Mouse (Mus musculus) forebrain, embryonic 12.5 days (tissue): ENCODE data around the gene Kdm5a. TPM values are rescaled to one million over a fixed set of nuclear protein-coding genes. Genes with fewer than 3 reads are reported as not detected.

Source experiments
- ATAC-seq: fragments of 200-750 bp; cut with Nextera tagmentation; 2 replicates; pipeline ENCODE4 v1.8.0; 2017; ENCODE audit warnings: moderate TSS enrichment; ENCODE audit not compliant: low FRiP score
- H3K27ac ChIP-seq: fragments of 300-500 bp; sonication (generic); 2 replicates; pipeline ENCODE4 v1.5.1; 2016; ENCODE audit warnings: mild to moderate bottlenecking
- H3K27me3 ChIP-seq: fragments of 300-500 bp; sonication (generic); 2 replicates; pipeline ENCODE4 v1.6.1; 2016; ENCODE audit warnings: mild to moderate bottlenecking
- H3K36me3 ChIP-seq: fragments of 300-500 bp; sonication (generic); replicated peaks from 2 replicates; pipeline ENCODE4 v1.6.1; 2016; ENCODE audit warnings: mild to moderate bottlenecking
- H3K4me1 ChIP-seq: fragments of 300-500 bp; sonication (generic); 2 replicates; pipeline ENCODE4 v1.6.1; 2016
- H3K4me2 ChIP-seq: fragments of 300-500 bp; sonication (generic); 2 replicates; pipeline ENCODE4 v1.6.1; 2016; ENCODE audit warnings: mild to moderate bottlenecking, moderate library complexity
- H3K4me3 ChIP-seq: fragments of 300-500 bp; sonication (generic); replicated peaks from 2 replicates; pipeline ENCODE4 v1.5.1; 2016; ENCODE audit warnings: mild to moderate bottlenecking
- H3K9ac ChIP-seq: fragments of 300-500 bp; sonication (generic); 2 replicates; pipeline ENCODE4 v1.6.1; 2016; ENCODE audit warnings: mild to moderate bottlenecking
- H3K9me3 ChIP-seq: fragments of 300-500 bp; sonication (generic); 2 replicates; pipeline ENCODE4 v1.6.1; 2016
- WGBS: fragments of 180-500 bp; shearing (Covaris S2); methylation state at CpG from one replicate; pipeline ENCODE4 v1.1.7; 2016; 5-methylcytosine and 5-hydroxymethylcytosine counted together
- polyA plus RNA-seq: library from polyadenylated mRNA; unstranded; fragments of >200 nt; fragmentation: Nextera tagmentation; extraction: Ambion mirVana; gene quantifications from 2 replicates; pipeline ENCODE4 v1.2.1, GENCODE M21; 2016

Gene Kdm5a
- polyA plus RNA-seq, 1 experiment from 2014 or later = 60.6 TPM

GRCm38 (mm10) chr6:120450208-120450607 is 86.3 kb downstream of the Kdm5a start:
- Histone ChIP-seq H3K4me2 (no peak overlapping the region), H3K4me3 (no peak overlapping the region), H3K9ac (no peak overlapping the region), H3K27ac (no peak overlapping the region), H3K27me3 (no peaks in the 10 kb centered on the region), H3K9me3 (no peaks in the 10 kb centered on the region), H3K36me3 (no peaks in the 10 kb centered on the region), H3K4me1 (no peaks in the 10 kb centered on the region)
- 85% methylated on average over 3 of the region's 3 CpGs for WGBS
- no peak for ATAC-seq

GRCm38 (mm10) chr6:120452384-120453102 is 88.6 kb downstream of the Kdm5a start:
- ATAC-seq = no peak
- Histone ChIP-seq H3K9ac (no peak overlapping the region), H3K4me1 (no peaks in the 10 kb centered on the region), H3K27me3 (no peaks in the 10 kb centered on the region), H3K9me3 (no peaks in the 10 kb centered on the region), H3K27ac (no peak overlapping the region), H3K36me3 (no peaks in the 10 kb centered on the region), H3K4me3 (no peak overlapping the region), H3K4me2 (no peak overlapping the region)
- 92% methylated on average over 11 of the region's 11 CpGs for WGBS

- H3K4me1 ChIP-seq = no peaks in the 10 kb centered on the region
- no peak overlapping the region for H3K27ac ChIP-seq
- no peak for ATAC-seq
- 93% methylated on average over 5 of the region's 5 CpGs for WGBS
- H3K9me3 ChIP-seq = no peaks in the 10 kb centered on the region
- no peaks in the 10 kb centered on the region for H3K27me3 ChIP-seq
- H3K4me3 ChIP-seq = no peak overlapping the region
- H3K36me3 ChIP-seq = no peaks in the 10 kb centered on the region
- H3K4me2 ChIP-seq = no peak overlapping the region
- H3K9ac ChIP-seq = no peak overlapping the region
These were observed 89.2 kb downstream of the Kdm5a start for GRCm38 (mm10) chr6:120453103-120453445.

- no peak for ATAC-seq
- H3K27ac ChIP-seq = no peak overlapping the region
- no peak overlapping the region for H3K9ac ChIP-seq
- no peaks in the 10 kb centered on the region for H3K36me3 ChIP-seq
- H3K9me3 ChIP-seq = no peaks in the 10 kb centered on the region
- H3K4me3 ChIP-seq = no peak overlapping the region
- H3K4me2 ChIP-seq = no peak overlapping the region
- H3K27me3 ChIP-seq = no peaks in the 10 kb centered on the region
- 95% methylated on average over 3 of the region's 3 CpGs for WGBS
- H3K4me1 ChIP-seq = no peaks in the 10 kb centered on the region
These were observed 89.6 kb downstream of the Kdm5a start for GRCm38 (mm10) chr6:120453556-120453955.

GRCm38 (mm10) chr6:120454627-120455077 is 90.7 kb downstream of the Kdm5a start:
- 75% methylated on average over 11 of the region's 11 CpGs for WGBS
- H3K9ac ChIP-seq = no peak overlapping the region
- H3K4me2 ChIP-seq = no peak overlapping the region
- no peak for ATAC-seq
- no peak overlapping the region for H3K4me3 ChIP-seq
- H3K36me3 ChIP-seq = no peaks in the 10 kb centered on the region
- no peaks in the 10 kb centered on the region for H3K9me3 ChIP-seq
- H3K4me1 ChIP-seq = no peaks in the 10 kb centered on the region
- 0 out of 2 replicates have a peak, but pooled peaks cover 3% of the 10 kb centered on the region for H3K27me3 ChIP-seq
- no peak overlapping the region for H3K27ac ChIP-seq

- Histone ChIP-seq H3K36me3 (no peaks in the 10 kb centered on the region), H3K4me2 (no peak overlapping the region), H3K4me3 (no peak overlapping the region), H3K9ac (no peak overlapping the region), H3K27me3 (peaks cover 14% of the 10 kb centered on the region), H3K4me1 (no peaks in the 10 kb centered on the region), H3K27ac (no peak overlapping the region), H3K9me3 (no peaks in the 10 kb centered on the region)
- no peak for ATAC-seq
- WGBS = 71% methylated on average over 7 of the region's 7 CpGs
These were observed 93.2 kb downstream of the Kdm5a start for GRCm38 (mm10) chr6:120457074-120457473.

GRCm38 (mm10) chr6:120457751-120458150 is 93.8 kb downstream of the Kdm5a start:
- Histone ChIP-seq H3K27ac (no peak overlapping the region), H3K27me3 (peaks cover 19% of the 10 kb centered on the region)
- 92% methylated on average over 5 of the region's 5 CpGs for WGBS

GRCm38 (mm10) chr6:120461217-120461616 is 97.3 kb downstream of the Kdm5a start:
- 69% methylated on average over 15 of the region's 15 CpGs for WGBS
- no peak overlapping the region for H3K4me2 ChIP-seq
- no peak overlapping the region for H3K4me3 ChIP-seq
- peaks cover 47% of the 10 kb centered on the region for H3K27me3 ChIP-seq
- no peaks in the 10 kb centered on the region for H3K9me3 ChIP-seq
- no peak overlapping the region for H3K27ac ChIP-seq
- no peak overlapping the region for H3K9ac ChIP-seq
- ATAC-seq = no peak
- H3K36me3 ChIP-seq = no peaks in the 10 kb centered on the region
- H3K4me1 ChIP-seq = peaks cover 13% of the 10 kb centered on the region

More at GRCm38 (mm10) chr6:120457751-120458150, 93.8 kb downstream of the Kdm5a start:
- Histone ChIP-seq H3K36me3 (no peaks in the 10 kb centered on the region), H3K4me2 (no peak overlapping the region), H3K9me3 (no peaks in the 10 kb centered on the region), H3K4me1 (no peaks in the 10 kb centered on the region), H3K4me3 (no peak overlapping the region), H3K9ac (no peak overlapping the region)
- no peak for ATAC-seq

- peaks cover 50% of the 10 kb centered on the region for H3K27me3 ChIP-seq
- H3K4me1 ChIP-seq = peaks cover 13% of the 10 kb centered on the region
- 65% methylated on average over 6 of the region's 6 CpGs for WGBS
- no peaks in the 10 kb centered on the region for H3K36me3 ChIP-seq
- ATAC-seq = 0 out of 2 replicates have a peak, but pooled peaks have one; percentile 15
- H3K4me3 ChIP-seq = no peak overlapping the region
- H3K9ac ChIP-seq = no peak overlapping the region
- no peaks in the 10 kb centered on the region for H3K9me3 ChIP-seq
- H3K4me2 ChIP-seq = no peak overlapping the region
- no peak overlapping the region for H3K27ac ChIP-seq
These were observed 98.3 kb downstream of the Kdm5a start for GRCm38 (mm10) chr6:120462251-120462650.

- Histone ChIP-seq H3K9me3 (no peaks in the 10 kb centered on the region), H3K27me3 (peaks cover 50% of the 10 kb centered on the region), H3K4me2 (peak within 1 kb of the TSS; percentile 68), H3K4me1 (peaks cover 13% of the 10 kb centered on the region), H3K27ac (no peak within 1 kb of the TSS), H3K9ac (peak within 1 kb of the TSS; percentile 62), H3K36me3 (no peaks in the 10 kb centered on the region), H3K4me3 (peak within 1 kb of the TSS; percentile 58)
- WGBS = under 1% methylated on average over 88 of the region's 90 CpGs
- peak; percentile 82 for ATAC-seq
These were observed 99.4 kb downstream of the Kdm5a start, which contains the start of gene Il17ra for GRCm38 (mm10) chr6:120463086-120463871. TSS of gene Il17ra (plus strand) at chr6:120463247.

GRCm38 (mm10) chr6:120463884-120464283 is 100.0 kb downstream of the Kdm5a start:
- Histone ChIP-seq H3K27ac (no peak overlapping the region), H3K27me3 (peaks cover 50% of the 10 kb centered on the region)

GRCm38 (mm10) chr6:120464406-120464939 is 100.5 kb downstream of the Kdm5a start:
- H3K27me3 ChIP-seq = peaks cover 48% of the 10 kb centered on the region
- no peak overlapping the region for H3K4me3 ChIP-seq
- ATAC-seq = no peak
- H3K27ac ChIP-seq = no peak overlapping the region
- peak overlapping the region; percentile 68; the same call in 1 of the 2 replicates for H3K4me2 ChIP-seq
- H3K9me3 ChIP-seq = no peaks in the 10 kb centered on the region
- 51% methylated on average over 9 of the region's 9 CpGs for WGBS
- peaks cover 13% of the 10 kb centered on the region for H3K4me1 ChIP-seq
- H3K36me3 ChIP-seq = no peaks in the 10 kb centered on the region
- no peak overlapping the region for H3K9ac ChIP-seq

More at GRCm38 (mm10) chr6:120463884-120464283, 100.0 kb downstream of the Kdm5a start:
- peaks cover 13% of the 10 kb centered on the region for H3K4me1 ChIP-seq
- no peaks in the 10 kb centered on the region for H3K36me3 ChIP-seq
- peak overlapping the region; percentile 68 for H3K4me2 ChIP-seq
- 11% methylated on average over 11 of the region's 11 CpGs for WGBS
- peak; percentile 34; the same call in 1 of the 2 replicates for ATAC-seq
- H3K9ac ChIP-seq = peak overlapping the region; percentile 62; the same call in 1 of the 2 replicates
- no peaks in the 10 kb centered on the region for H3K9me3 ChIP-seq
- H3K4me3 ChIP-seq = peak overlapping the region; percentile 58
